Mouse (Mus musculus) mesoderm, embryonic 11.5 days (tissue): ENCODE results near the gene Fgf11.
A peak's percentile ranks its signal among the peaks of the same experiment; 100 is the strongest.

Experiments
- DNase-seq: peaks from one replicate; pipeline ENCODE4 v3.0.0-alpha.2; 2012; ENCODE audit warnings: low read depth, low spot score

Gene Fgf11

GRCm38 (mm10) chr11:69816520-69816919 lies 14.9 kb upstream of the Fgf11 start:
- no peak for DNase-seq

- no peak for DNase-seq
Measured at GRCm38 (mm10) chr11:69815155-69815554, 13.5 kb upstream of the Fgf11 start, which contains the start of gene Gm39566. Gene Gm39566, minus strand, starts transcription at chr11:69815298.

DNA sequence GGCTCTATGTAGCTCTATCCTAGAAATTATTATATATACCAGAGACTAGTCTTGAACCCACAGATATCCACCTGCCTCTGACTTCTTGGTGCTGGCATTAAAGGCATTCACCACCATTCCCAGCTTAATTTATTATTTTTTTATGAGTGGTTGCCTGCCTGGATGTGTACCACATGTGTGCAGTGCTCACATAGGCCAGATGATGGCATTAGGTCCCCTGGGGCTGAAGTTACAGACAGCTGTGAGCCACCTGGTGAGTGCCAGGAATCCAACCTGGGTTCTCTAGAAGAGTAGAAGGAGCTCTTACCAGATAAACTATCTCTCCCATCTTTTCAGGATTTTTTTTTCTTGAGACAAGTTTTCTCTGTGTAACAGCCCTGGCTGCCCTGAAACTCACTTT lies 8.6 kb upstream of the Fgf11 start:
- no peak for DNase-seq

- no peak for DNase-seq
Measured at GRCm38 (mm10) chr11:69807641-69808040, 6.0 kb upstream of the Fgf11 start.

GRCm38 (mm10) chr11:69806378-69806777 lies 4.7 kb upstream of the Fgf11 start:
- DNase-seq: no peak

DNA sequence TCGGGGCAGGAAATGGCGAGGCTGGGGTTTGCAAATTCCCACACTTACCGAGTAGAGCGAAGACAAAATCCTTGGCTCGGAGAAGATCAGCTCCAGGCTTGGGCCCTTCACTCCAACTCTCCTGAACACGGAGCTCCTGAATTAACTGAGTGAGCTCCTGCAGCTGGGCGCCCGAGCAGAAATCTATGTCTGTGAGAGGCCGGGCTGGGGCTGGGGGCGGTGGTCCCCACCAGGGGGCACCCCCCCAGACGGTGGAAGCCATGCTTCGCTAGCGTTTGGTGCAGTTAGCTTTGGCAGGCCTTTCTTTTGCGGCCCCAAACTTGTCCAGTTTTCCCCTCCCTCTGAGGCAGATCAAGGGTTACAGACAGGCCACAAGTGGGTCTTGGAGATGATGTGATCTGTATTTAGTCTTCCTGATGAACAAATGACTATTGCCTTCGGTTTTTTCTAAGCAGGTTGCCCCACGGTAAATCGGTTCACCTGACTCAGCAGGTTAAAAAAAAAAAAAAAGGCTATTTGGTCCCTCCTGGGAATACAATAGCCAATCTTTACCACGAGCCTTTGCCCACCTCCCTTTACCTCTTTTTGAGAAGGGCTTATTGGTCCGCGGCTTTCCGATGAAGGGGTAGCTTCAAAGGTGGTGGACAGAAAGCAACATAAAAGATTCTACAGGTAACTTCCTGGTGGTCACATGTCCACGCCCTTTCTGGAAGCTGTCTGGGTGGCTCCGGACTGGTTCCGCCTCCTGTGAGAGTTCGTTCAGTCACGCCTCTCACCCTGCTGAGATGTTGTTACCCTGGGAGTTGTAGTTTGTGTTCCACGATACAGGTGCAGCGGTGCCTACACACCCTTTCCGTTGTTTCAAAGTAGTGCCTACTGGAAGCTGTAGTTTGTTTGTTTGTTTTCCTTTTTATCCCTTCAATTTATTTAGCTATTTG lies 3.6 kb upstream of the Fgf11 start, which contains the start of gene Tmem102:
TSS of gene Tmem102 (minus strand) at position 653 of the 938 bp plus-strand sequence.
- DNase-seq: no peak

GRCm38 (mm10) chr11:69804652-69804940 lies 2.9 kb upstream of the Fgf11 start:
- DNase-seq: no peak

GRCm38 (mm10) chr11:69803786-69804651 lies 2.4 kb upstream of the Fgf11 start:
- peak; percentile 74 for DNase-seq

DNA sequence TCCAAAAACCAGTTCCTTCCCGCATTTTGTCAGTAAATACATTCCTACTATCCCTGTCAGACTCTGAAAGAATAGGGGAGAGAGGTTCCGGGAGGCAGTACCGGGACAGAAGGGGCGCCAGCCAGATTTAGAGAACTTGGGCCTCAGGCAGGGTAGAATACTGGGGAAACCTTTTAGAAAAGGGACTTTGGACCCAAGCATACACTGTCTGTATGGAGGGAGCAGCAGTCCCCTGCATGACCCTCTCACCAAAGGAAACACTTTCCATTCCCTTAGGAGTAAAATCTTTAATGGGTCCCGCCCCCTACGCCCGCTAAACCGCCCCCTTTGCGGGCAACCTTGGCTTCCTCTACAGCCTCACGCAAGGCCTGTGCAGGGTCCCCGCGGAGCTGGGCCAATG lies 1.7 kb upstream of the Fgf11 start:
- DNase-seq: no peak

- peak; percentile 41 for DNase-seq
Measured at GRCm38 (mm10) chr11:69802648-69803105, 1.0 kb upstream of the Fgf11 start.

- DNase-seq: peak; percentile 84
Measured at GRCm38 (mm10) chr11:69800392-69801197, 1.1 kb downstream of the Fgf11 start.

- DNase-seq: no peak
Measured at GRCm38 (mm10) chr11:69800138-69800391, 1.6 kb downstream of the Fgf11 start.

DNA sequence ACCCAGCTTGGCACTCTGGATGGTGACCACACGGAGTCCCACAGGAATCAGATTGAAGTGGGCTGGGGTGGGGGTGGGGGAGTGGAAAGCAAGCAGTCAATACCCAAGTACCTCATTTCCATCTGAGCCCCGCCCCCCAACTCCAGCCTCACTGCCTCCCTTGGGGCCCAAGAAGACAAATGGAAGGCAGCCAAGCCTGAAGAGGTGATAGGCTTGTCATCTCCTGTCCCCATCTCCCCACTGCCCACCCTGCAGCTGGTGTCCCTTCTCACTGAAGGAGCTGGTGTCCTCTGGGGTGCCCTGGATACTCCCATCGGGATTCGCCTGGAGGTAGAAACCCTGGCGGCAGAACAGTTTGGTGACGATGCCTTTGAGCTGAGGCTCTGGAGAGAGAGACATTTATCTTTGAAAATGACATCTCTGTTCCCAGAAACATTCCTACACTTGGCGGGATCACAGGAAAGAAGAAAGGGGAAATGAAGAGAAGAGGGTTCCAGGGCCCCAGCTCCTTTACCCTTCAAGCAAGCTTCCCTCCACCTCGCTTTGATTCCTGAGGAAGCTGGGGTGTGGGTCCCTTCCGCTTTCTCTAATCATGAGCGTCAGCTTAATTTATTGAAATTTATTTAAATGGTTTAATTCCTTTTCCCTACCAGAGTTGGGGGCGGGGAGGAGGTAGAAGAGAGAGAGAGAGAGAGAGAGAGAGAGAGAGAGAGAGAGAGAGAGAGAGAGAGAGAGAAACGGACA lies 2.1 kb downstream of the Fgf11 start:
- peak; percentile 50 for DNase-seq

- DNase-seq: no peak
Measured at GRCm38 (mm10) chr11:69797924-69798323, 3.7 kb downstream of the Fgf11 start.

DNA sequence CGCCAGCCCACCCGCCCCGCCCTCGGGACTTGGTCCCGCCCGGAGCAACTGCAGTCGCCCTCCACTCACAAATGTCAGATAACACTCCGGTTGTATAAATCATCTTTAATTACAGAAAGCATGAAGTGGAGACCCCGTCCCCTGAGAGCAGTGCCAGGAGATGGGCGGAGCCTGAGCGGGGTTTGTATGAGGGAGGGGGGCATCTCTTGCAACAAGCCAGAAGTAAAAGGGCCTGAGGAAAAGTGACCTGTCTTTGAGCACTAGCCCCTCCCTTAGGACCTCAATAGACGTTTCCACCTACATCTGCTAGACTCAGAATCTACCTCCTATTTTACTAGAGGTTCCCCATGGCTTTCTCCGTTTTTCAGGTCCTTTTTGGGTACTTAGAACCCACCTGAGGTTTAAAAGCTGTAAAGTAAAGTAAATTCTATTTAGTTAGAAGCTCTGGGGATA lies 5.6 kb downstream of the Fgf11 start:
- no peak for DNase-seq

- DNase-seq: peak; percentile 93
Measured at GRCm38 (mm10) chr11:69795168-69795982, 6.3 kb downstream of the Fgf11 start, which contains the start of gene Chrnb1. Gene Chrnb1, minus strand, starts transcription at chr11:69795943.

DNA sequence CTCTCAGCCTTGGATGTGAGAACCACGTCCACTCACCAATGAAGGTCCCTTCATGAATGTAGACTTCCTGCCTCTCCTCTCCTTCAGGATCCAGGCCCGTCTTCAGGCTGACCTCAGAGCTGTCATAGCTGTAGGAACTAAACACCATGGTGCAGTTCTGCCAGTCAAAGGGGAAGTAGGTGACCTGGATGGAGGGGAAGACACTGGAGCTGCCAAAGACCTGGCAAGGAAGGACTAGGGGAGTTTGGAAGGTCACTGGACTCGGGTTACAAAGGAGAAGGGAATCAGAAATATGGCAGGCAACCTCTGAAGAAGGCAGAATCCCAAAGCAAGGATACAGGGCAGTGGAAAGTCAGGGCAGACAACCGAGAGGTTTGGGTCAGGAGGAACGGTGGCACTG lies 8.2 kb downstream of the Fgf11 start:
- no peak for DNase-seq

GRCm38 (mm10) chr11:69791420-69791819 lies 10.2 kb downstream of the Fgf11 start:
- no peak for DNase-seq

GRCm38 (mm10) chr11:69789431-69789830 lies 12.2 kb downstream of the Fgf11 start:
- DNase-seq: no peak

DNA sequence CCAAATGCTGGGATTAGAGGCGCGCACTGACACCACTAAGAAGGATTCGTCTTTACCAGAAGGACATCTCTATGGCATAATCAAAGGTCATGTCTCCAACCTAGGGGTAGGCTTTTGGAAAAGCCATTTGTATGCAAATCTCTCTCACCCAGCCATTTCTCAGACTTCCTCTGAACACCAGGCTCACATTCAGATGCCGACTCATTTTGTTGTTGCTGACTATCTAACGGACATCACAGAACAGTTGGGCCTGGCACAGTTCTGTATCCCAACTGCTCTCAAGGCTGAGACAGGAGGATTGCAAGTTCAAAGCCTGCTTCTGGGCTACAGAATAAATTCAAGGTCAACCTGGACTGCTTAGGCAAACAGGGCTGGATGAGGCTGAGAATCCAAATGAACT lies 14.4 kb downstream of the Fgf11 start:
- DNase-seq: no peak
